Mouse (Mus musculus) embryonic stem cell, embryonic (primary cell): ENCODE data around the gene Hagh.

ENCODE experiments used
- CTCF ChIA-PET, 4 experiments: fragments of 300-600 bp in 2 of 4; fragments of 350-600 bp in 2 of 4; sonication (Branson Sonifier 250); formaldehyde crosslinking; loops; one replicate each; lab custom pipeline; 2022; ENCODE audit warnings: inconsistent platforms in 2 of 4; lab: Charles Lee
- POLR2A ChIA-PET, 4 experiments: fragments of 300-600 bp in 2 of 4; fragments of 350-600 bp in 2 of 4; sonication (Branson Sonifier 250); formaldehyde crosslinking; loops; one replicate each; lab custom pipeline; 2022; ENCODE audit warnings: antibody characterized with exemption in 4 of 4, inconsistent platforms in 1 of 4; lab: Charles Lee

Gene Hagh

DNA sequence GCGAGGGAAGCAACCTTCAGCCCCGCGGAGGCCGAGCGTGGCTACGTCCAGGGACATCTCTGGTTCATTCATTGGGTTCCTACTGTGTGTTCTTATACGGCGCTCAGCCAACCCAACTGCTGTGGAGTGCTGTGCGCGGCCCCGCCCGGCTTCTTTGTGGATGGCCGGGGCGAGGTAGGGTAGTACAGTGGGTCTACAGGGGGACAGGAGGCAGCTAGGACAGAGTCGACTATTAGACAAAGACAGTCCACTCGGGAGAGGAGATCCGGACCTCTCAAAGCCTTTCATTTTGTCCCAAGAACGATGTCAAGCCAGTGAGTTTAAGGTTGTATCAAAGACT, 47.0 kb downstream of the Hagh start:
- ChIA-PET CTCF (interaction anchor here (0.5 to 1.6 kb wide), 16 partner anchors 8 to 1810 kb away, joined by 3 to 7 read pairs (median 3); partner anchors contain the start of genes Eme2 (in 2 of the 4), Mrps34 (in 2 of the 4), Fahd1 (in 1 of the 4) and Msrb1 (in 1 of the 4)), POLR2A (interaction anchor here (0.6 to 21.0 kb wide), 56 partner anchors 8 to 946 kb away, joined by 3 to 369 read pairs (median 4); partner anchors contain the start of genes Eme2 (in 3 of the 4), Fahd1 (in 3 of the 4), Mrps34 (in 3 of the 4) and Hs3st6 (in 2 of the 4))

DNA sequence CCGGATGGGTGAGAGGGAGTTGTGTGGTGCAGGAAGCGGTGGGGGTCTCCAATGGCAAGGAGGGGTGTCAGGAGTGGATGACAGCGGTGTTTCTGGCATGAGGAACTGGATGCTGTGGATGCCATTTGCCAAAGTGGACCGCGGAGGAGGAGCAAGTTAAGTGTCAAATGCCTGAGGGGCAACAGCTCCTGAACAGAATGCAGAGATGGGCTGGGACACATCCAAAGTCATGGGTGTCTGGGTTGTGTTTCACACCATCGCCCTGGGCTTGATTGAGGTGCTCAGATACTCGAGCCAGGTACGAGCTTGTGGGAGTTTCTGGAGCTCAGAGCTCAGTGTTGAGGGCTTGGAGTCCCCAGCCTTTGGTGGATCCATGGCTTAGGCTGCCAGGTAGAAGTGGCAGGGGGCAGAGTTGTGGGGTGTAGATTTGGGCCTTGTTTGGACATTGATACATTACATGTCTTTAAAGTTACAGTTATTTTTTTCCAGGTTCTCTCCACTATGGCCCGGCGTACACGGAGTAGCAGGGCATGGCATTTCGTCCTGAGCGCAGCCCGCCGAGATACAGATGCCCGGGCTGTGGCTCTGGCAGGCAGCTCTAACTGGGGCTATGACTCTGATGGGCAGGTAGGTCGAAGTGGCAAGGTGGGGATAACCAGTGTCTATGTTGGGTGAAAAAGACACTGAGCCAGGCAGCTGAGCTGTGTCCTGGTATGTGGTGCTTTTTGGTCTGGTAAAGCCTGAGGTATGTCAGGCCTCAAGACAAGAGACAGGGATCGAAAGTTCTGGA, 47.5 kb downstream of the Hagh start:
- CTCF ChIA-PET: interaction anchor here in 1 of 4 experiments (1.1 kb wide), 1 partner anchor 46 kb away, joined by 3 read pairs; no protein-coding TSS in a partner anchor
- POLR2A ChIA-PET: interaction anchor here in 3 of 4 experiments (0.7 to 21.0 kb wide), 26 partner anchors 8 to 946 kb away, joined by 3 to 369 read pairs (median 5); partner anchors contain the start of genes Fahd1 (in 3 of the 3), Igfals (in 2 of the 3), Nme3 (in 2 of the 3) and Cramp1l (in 1 of the 3)

DNA sequence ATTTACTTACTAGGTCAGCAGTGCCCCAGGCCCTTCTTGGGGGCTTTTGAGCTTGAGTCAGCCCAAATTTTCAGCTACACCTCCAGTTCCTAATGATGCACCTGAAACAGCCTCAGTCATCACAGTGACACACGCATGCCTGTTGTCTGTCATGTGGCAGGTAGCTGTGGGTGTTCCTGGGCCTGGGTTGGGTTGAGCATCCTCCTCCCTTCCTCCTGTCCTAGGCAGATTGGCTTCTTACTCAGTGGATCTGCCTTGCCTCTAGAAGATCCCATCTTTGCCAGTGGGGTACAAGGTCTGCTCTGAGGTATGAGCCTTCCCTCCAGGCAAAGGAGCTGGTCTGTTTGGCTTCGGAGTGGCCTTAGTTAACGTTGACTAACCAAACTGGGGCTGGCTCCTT, 48.9 kb downstream of the Hagh start:
- POLR2A ChIA-PET: interaction anchor here in 3 of 4 experiments (0.8 to 21.0 kb wide), 14 partner anchors 7 to 171 kb away, joined by 3 to 369 read pairs (median 3); partner anchors contain the start of genes Igfals (in 2 of the 3), Eme2 (in 1 of the 3), Fahd1 (in 1 of the 3) and Jpt2 (in 1 of the 3)

DNA sequence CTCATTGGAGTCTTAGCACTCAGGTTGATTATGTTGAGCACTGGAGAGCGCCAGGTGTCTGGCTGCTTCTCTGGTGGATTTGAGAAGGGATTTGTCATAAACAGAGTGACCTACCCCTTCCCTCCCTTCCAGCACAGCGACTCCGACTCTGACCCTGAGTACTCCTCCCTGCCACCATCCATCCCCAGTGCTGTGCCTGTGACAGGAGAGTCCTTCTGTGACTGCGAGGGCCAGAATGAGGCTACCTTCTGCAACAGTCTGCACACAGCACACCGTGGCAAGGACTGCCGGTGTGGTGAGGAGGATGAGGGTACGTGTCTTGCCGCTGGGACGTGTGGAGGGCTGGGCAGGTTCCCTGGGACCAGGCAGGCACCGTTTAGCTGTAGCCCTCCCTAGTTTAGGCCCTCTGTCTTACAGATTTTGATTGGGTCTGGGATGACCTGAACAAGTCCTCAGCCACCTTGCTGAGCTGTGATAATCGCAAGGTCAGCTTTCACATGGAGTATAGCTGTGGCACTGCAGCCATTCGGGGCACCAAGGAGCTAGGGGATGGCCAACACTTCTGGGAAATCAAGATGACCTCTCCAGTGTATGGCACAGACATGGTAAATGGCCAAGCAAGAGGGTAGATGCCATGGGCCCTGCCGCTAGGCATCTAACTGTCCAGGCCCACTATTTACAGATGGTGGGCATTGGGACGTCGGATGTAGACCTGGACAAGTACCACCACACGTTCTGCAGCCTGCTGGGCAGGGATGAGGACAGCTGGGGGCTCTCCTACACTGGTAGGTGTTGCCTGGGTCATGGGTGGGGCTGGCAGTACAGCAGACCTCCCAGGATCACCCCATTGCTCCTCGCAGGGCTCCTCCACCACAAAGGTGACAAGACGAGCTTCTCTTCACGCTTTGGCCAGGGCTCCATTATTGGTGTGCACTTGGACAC, 50.5 kb downstream of the Hagh start:
- CTCF ChIA-PET: interaction anchor here in 1 of 4 experiments (1.3 kb wide), 1 partner anchor 8 kb away, joined by 4 read pairs; no protein-coding TSS in a partner anchor
- POLR2A ChIA-PET: interaction anchor here in 3 of 4 experiments (0.6 to 18.3 kb wide), 16 partner anchors 9 to 363 kb away, joined by 3 to 338 read pairs (median 4); partner anchors contain the start of genes Fahd1 (in 2 of the 3), Traf7 (in 2 of the 3), Cramp1l (in 1 of the 3) and Ift140 (in 1 of the 3)

More for the DNA sequence above, 48.9 kb downstream of the Hagh start:
- CTCF ChIA-PET: no interaction called here

DNA sequence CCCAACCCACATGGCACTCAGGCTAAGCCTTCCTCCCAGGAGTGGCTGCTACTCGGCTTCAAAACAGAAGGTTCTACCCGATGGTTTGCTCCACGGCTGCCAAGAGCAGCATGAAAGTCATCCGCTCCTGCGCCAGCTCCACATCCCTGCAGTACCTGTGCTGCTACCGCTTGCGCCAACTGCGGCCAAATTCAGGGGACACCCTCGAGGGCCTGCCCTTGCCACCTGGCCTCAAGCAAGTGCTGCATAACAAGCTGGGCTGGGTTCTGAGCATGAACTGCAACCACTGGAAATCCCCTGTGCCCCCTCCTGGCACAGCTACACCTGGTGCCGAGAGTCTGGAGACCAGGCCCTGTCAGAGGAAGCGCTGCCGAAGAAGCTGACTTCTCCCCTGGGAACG, 51.4 kb downstream of the Hagh start:
- POLR2A ChIA-PET: interaction anchor here in 3 of 4 experiments (0.7 to 18.3 kb wide), 15 partner anchors 8 to 364 kb away, joined by 3 to 338 read pairs (median 4); partner anchors contain the start of genes Fahd1 (in 2 of the 3), Traf7 (in 2 of the 3), Cramp1l (in 1 of the 3) and Ift140 (in 1 of the 3)
- CTCF ChIA-PET: interaction anchor here in 1 of 4 experiments (1.3 kb wide), 1 partner anchor 9 kb away, joined by 4 read pairs; no protein-coding TSS in a partner anchor

DNA sequence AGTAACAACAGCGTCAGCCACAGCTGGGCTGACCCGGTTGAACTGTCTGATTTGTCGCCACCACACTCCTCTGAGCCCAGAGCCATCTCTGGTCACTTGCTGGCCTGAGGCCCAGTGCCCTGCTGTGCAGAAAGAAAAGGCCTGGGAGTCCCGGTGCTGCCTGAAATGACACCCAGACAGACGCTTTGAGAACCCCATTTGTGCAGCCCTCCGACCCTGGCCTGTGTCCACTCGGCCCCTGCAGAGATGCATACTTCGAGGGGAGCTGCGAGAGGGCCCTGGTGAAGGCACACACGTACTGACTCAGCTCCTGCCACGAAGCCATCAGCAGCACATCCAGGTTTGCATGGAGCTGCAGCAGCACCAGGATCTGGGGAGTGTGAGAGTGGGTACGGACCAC, 52.8 kb downstream of the Hagh start:
- CTCF ChIA-PET: interaction anchor here in 1 of 4 experiments (1.5 kb wide), 1 partner anchor 11 kb away, joined by 3 read pairs; no protein-coding TSS in a partner anchor
- POLR2A ChIA-PET: interaction anchor here in 2 of 4 experiments (0.9 to 18.3 kb wide), 6 partner anchors 10 to 1080 kb away, joined by 3 to 338 read pairs (median 35); partner anchors contain the start of genes Fahd1 (in 1 of the 2) and Igfals (in 1 of the 2)

DNA sequence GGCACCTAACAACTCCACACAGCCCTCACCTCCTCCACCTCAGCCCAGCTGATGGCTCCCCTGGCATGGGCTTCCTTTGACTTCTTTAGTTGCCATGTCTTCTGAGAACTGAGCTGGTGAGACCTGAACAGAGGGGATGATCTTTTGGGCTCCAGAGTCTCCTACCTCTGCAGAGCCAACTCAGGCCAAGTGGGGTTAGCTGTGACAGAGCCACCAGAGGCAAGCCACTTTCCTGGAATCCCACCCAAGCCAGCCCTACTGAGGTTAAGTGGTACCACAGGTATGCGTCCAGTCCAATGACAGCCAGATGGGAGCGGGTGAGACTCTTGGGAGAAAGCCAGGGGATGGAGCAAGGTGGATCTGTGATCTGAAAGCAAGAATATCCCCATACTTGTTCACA, 53.3 kb downstream of the Hagh start:
- POLR2A ChIA-PET: interaction anchor here in 3 of 4 experiments (0.9 to 18.3 kb wide), 12 partner anchors 6 to 1080 kb away, joined by 3 to 338 read pairs (median 18); partner anchors contain the start of genes Nubp2 (in 2 of the 3), Spsb3 (in 2 of the 3), Fahd1 (in 1 of the 3) and Igfals (in 1 of the 3)
- CTCF ChIA-PET: interaction anchor here in 1 of 4 experiments (1.5 kb wide), 1 partner anchor 10 kb away, joined by 3 read pairs; no protein-coding TSS in a partner anchor

DNA sequence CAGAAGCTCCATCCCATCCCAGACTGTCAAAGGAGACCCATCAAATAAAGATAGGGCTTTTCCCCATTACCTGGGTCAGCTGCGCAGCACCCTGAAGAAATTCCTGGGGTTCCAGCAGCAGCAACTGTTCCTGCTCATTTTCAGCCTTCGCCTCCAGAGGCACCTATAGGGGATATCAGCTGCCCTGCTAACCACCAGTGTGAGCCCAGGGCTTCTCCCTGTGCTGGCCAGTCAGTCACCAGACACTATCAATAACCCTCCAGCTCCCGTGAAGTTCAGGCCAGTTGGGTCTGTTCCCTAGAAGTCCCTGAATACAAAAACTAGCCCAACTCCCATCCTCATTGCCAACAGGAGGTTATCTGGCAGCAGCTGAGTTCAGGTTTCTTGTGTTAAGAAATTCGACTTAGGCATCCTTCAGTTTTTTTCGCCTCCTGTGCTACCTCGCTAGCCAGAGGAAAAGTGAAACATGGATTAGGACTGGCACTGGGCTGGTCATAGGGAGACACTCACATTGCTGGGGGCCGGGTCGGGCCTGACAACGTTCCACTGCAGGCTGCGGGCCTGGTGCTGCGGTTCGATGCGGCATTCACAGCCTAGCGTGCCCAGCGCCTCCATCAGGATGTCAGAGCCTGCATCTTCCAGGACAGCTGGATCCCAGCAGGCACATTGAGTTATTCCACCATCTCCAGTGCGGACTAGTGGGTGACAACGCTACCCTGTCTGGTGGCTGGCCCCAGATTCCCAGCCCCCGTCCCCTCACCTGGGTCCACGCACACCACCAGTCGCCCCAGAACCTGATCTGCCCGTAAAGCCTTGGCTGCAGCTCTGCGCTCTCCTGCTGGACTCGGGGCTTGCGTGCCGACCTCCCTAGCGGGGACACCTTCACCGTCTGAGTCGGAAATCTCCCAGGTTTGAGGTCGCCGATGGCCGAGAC, 54.4 kb downstream of the Hagh start:
- POLR2A ChIA-PET: interaction anchor here (0.5 to 18.3 kb wide), 66 partner anchors 7 to 939 kb away, joined by 3 to 338 read pairs (median 4); partner anchors contain the start of genes Fahd1 (in 3 of the 4), Nubp2 (in 3 of the 4), Spsb3 (in 3 of the 4) and Jpt2 (in 2 of the 4)
- CTCF ChIA-PET: interaction anchor here (0.7 to 1.7 kb wide), 11 partner anchors 8 to 221 kb away, joined by 3 to 8 read pairs (median 3); partner anchors contain the start of genes Nubp2 (in 2 of the 4), Spsb3 (in 2 of the 4) and Telo2 (in 1 of the 4)

DNA sequence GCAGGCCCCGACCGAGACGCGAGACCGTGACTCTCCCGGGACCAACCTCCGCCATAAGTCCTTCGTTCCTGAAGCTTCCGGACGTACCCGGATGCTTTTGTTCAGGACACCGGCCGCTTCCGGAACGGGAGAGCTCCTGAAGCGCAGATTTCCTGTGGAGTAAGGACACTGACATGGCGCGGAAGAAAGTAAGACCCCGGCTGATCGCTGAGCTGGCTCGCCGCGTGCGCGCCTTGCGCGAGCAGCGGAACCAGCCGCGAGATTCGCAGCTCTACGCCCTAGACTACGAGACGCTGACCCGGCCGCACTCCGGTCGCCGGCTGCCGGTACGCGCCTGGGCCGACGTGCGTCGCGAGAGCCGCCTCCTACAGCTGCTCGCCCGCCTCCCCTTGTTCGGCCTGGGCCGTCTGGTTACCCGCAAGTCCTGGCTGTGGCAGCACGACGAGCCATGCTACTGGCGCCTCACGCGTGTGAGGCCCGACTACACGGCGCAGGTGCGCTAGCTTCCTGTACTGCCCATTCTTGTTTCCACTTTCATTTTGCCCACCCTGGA, 55.1 kb downstream of the Hagh start, which contains the start of the genes Eme2 and Mrps34:
Gene Eme2, minus strand, starts transcription at position 93 of the 553 bp plus-strand sequence.
Gene Mrps34, plus strand, starts transcription at position 122 of the 553 bp plus-strand sequence.
- CTCF ChIA-PET: interaction anchor here (0.7 to 1.7 kb wide), 11 partner anchors 8 to 220 kb away, joined by 3 to 8 read pairs (median 3); partner anchors contain the start of genes Nubp2 (in 2 of the 4), Spsb3 (in 2 of the 4) and Telo2 (in 1 of the 4)

DNA sequence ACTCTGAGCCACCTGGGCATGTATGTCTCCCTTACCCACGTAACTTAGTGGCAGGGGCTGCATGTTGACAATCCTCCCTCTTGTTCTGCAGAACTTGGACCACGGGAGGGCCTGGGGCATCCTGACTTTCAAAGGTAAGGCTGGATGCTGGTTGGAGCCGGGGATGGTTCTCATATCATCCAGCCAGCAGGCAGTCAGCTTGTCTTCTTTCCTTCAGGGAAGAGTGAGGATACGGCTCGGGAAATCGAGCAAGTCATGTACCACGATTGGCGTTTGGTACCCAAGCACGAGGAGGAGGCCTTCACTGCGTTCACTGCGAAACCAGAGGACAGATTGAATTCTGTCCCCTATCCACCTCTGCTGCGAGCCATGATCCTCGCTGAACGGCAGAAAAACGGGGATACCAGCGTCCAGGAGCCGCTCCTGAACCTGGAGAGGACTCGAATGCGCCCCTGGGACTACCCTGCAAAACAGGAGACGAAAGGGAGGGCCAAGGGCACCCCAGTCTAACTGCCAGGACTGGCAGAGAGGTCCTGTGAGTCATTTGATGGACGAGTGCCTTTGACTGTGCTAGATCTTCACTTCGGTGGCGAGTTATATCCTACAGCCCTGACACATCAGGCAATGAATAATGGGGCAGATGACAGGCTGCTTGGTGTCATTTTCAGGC, 55.8 kb downstream of the Hagh start:
- POLR2A ChIA-PET: interaction anchor here (0.6 to 18.3 kb wide), 55 partner anchors 8 to 1059 kb away, joined by 3 to 338 read pairs (median 5); partner anchors contain the start of genes Fahd1 (in 3 of the 4), Nubp2 (in 3 of the 4), Spsb3 (in 3 of the 4) and Ndufb10 (in 2 of the 4)
- CTCF ChIA-PET: interaction anchor here in 3 of 4 experiments (0.8 to 1.7 kb wide), 7 partner anchors 8 to 150 kb away, joined by 3 to 8 read pairs (median 4); partner anchors contain the start of genes Nubp2 (in 2 of the 3) and Spsb3 (in 2 of the 3)

More for the DNA sequence above, 55.1 kb downstream of the Hagh start, which contains the start of the genes Eme2 and Mrps34:
- POLR2A ChIA-PET: interaction anchor here (0.6 to 18.3 kb wide), 67 partner anchors 8 to 1060 kb away, joined by 3 to 338 read pairs (median 4); partner anchors contain the start of genes Fahd1 (in 3 of the 4), Nubp2 (in 3 of the 4), Spsb3 (in 3 of the 4) and Jpt2 (in 2 of the 4)

DNA sequence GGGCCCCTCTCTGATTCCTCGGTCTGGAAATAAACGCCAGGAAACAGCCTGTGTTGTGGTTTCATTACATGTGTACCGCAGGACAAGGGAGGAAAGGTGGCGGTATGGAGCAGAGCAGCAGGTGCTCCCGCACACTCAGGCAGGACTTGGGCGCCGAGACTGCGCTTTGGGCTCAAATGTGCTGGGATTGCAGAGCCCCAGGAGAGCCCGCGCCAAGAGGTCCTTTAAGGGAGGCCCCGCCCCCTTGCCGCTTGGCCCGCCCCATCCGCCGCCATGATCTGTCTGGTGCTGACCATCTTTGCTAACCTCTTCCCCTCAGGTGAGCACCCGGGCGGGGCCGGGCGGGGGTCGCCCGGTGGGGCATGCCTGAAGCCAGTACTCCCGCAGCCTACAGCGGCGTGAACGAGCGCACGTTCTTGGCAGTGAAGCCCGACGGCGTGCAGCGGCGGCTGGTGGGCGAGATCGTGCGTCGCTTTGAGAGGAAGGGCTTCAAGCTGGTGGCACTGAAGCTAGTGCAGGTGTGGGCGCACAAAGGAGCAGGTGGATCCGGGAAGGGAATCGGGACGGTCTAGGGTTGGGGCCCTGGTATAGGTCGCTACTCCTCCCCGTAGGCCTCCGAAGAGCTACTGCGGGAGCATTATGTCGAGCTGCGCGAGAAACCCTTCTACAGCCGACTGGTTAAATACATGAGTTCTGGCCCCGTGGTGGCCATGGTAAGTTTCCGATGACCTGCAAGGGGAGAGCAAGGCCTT, 56.5 kb downstream of the Hagh start, which contains the start of gene Nme3:
Gene Nme3, plus strand, starts transcription at position 260 of the 752 bp plus-strand sequence.
- POLR2A ChIA-PET: interaction anchor here in 3 of 4 experiments (0.6 to 18.3 kb wide), 25 partner anchors 9 to 937 kb away, joined by 3 to 338 read pairs (median 4); partner anchors contain the start of genes Fahd1 (in 2 of the 3), Nubp2 (in 2 of the 3), Spsb3 (in 2 of the 3) and Ccnf (in 1 of the 3)
- CTCF ChIA-PET: interaction anchor here in 1 of 4 experiments (0.6 kb wide), 1 partner anchor 671 kb away, joined by 10 read pairs; no protein-coding TSS in a partner anchor

DNA sequence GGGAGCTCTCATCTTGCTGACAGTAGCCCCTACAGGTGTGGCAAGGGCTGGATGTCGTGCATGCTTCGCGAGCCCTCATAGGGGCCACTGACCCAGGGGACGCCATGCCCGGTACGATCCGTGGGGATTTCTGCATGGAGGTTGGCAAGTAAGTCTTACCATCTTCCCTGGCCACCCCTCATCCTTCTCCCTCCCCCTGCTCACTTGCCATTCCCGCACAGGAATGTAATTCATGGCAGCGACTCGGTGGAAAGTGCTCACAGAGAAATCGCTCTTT, 57.0 kb downstream of the Hagh start:
- POLR2A ChIA-PET: interaction anchor here in 3 of 4 experiments (0.6 to 18.3 kb wide), 25 partner anchors 9 to 936 kb away, joined by 3 to 338 read pairs (median 4); partner anchors contain the start of genes Fahd1 (in 2 of the 3), Nubp2 (in 2 of the 3), Spsb3 (in 2 of the 3) and Ccnf (in 1 of the 3)
- CTCF ChIA-PET: interaction anchor here in 1 of 4 experiments (0.6 kb wide), 1 partner anchor 671 kb away, joined by 10 read pairs; no protein-coding TSS in a partner anchor

DNA sequence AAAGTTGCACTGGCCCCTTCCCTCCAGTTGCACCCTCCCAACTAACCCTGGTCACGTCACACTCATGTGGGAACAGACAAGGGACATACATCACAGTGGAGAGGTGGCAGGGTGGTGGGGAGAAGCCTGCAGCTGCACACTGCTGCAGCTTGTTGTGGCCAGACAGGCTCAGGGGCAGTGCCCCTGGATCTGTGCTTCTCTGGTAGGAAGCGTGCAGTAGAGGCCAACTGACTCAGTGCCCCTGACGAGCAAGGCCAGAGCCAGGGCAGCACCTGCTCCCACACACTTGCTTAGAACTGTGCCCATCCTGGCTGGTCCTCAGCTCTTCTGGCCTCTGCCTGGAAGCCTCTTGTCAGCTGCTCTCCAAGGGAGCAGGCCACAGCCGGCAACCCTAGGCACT, 57.7 kb downstream of the Hagh start:
- POLR2A ChIA-PET: interaction anchor here in 3 of 4 experiments (0.6 to 18.3 kb wide), 12 partner anchors 10 to 176 kb away, joined by 3 to 338 read pairs (median 4); partner anchors contain the start of genes Fahd1 (in 1 of the 3), Igfals (in 1 of the 3), Ndufb10 (in 1 of the 3) and Nubp2 (in 1 of the 3)
- CTCF ChIA-PET: no interaction called here
